Mouse (Mus musculus) gastrocnemius, postnatal 14 days (tissue): ENCODE measurements at regions not wholly inside any gene's neighbourhood (a gene's known extent, or its start where the extent isn't known, plus 50 kb on each side); places are given as distances from the start of the nearest gene placed in this dataset.
A peak's percentile ranks its signal among the peaks of the same experiment; 100 is the strongest.

Experiments
- DNase-seq: peaks from one replicate; pipeline ENCODE4 v3.0.0; 2021; ENCODE audit warnings: mixed read lengths
- intact Hi-C: fragments of 180-260 bp; cut with DNase I; formaldehyde crosslinking; loops from one replicate; pipeline ENCODE4 v1.15.1; 2025; ENCODE audit warnings: low total_unique reads

DNA sequence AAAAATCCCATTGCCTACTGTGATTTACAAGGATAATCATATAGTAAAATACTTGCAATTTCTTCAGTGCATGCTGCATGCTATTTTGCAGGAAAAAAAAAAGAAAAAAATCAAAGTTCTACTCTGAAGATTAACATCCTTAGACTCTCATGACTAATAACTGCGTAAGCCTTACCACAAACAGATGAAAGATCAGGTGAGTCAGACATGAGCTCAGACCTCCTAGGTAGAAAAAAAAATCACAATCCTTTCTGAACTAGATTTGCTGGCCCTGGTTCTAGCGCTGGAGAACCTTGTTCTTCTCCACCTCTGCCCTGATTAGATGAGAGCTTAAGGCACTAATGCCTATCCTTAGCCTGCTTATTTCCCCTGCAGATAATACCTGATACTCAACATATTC lies 96.1 kb upstream of the Snap25 start:
- no peak for DNase-seq
- intact Hi-C loops, result no loop called here

DNA sequence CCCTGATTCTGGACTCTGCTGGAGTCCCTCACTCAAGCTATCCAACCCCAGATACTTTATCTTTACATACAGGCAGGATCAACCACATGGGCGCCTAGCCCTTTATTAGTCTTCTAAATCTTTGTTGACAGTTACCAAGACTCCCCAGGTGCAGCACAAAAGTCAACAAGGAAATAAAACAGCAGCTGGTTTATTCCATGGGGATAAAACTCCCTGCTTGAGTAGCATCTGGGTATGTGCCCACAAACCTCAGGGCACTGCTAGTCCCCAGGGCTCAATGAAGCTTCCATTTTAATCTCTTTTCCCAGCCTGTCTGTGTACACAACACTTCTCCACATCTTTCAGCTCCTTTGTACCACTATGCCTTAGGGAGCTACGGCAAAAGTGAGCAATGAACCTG lies 95.1 kb upstream of the Snap25 start:
- DNase-seq, result no peak
- intact Hi-C loops, result no loop called here

DNA sequence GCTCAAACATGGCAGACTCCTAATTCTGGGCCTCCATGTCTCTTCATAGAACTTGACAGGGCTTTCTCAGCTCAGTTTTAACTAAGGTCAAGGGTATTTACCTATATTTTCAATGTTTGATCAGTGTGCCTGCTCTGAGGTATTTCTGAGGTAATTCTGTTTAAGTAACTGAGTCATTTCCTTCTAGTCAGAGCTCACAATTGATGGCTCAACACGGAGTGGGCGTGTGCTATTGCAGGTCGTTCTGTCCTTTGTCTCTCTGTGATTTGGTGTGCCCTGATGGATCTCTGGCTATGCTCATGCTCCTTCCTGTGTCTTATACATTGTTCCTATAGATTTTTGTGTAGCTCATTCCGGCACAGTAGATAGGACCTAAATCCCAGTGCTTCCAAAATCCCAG lies 92.9 kb upstream of the Snap25 start:
- no peak for DNase-seq
- intact Hi-C loops, result no loop called here

GRCm38 (mm10) chr2:136620969-136621368 lies 92.3 kb upstream of the Snap25 start:
- intact Hi-C loops, result no loop called here
- no peak for DNase-seq

DNA sequence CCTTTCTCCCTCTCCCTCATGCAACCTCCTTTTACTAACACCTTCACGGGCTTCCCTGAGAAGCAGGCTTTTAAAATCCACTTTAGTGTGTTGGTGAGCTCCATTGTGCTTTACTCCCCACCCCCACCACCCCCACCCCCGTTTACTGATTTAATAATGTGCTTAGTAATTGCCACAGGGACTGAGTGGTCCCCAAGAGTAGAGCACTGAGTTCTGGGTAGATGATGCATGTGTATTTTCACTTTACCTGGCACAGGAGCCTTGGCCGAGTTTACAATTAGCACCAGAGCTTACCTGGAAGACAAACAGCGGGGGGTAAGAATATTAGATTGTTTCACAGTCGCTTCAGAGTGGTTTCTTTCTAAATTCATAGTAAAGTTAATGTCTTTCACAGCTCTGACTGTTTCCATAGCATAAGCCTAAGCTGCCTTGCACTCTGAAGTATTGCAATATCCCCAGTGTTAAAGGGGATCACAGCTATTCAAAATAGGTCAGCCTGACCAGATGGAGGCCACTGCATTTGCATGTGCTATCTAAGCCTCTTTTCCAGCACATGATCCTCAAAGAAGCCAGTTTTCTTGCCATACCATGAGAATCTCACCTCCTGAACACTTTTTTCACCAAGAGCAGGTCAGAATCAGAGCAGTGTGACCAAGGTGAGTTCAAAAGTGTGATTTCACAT lies 89.3 kb upstream of the Snap25 start:
- DNase-seq, result no peak
- intact Hi-C loops, result no loop called here

GRCm38 (mm10) chr2:136624490-136624850 lies 88.8 kb upstream of the Snap25 start:
- intact Hi-C loops, result no loop called here

DNA sequence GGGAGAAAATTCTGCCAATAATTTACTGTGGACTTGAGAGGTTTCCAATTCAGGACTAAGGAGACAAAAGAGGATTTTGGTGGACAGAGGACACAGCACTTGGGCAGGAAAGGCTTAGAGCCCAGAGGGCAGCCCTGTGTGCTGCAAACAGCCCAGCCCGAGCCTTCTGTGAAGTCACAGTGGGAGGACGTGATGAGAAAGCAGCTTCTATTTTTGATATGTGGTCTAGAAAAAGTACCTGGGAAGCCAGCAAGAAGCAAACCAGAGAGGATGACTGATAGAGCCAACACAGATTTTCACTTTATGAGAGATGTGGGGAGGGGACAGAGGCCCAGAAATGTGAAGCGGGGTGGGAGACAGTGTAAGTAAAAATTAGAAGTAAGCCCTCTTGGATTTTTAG lies 66.3 kb upstream of the Snap25 start:
- DNase-seq, result no peak
- intact Hi-C loops, result no loop called here

More at GRCm38 (mm10) chr2:136624490-136624850, 88.8 kb upstream of the Snap25 start:
- no peak for DNase-seq

DNA sequence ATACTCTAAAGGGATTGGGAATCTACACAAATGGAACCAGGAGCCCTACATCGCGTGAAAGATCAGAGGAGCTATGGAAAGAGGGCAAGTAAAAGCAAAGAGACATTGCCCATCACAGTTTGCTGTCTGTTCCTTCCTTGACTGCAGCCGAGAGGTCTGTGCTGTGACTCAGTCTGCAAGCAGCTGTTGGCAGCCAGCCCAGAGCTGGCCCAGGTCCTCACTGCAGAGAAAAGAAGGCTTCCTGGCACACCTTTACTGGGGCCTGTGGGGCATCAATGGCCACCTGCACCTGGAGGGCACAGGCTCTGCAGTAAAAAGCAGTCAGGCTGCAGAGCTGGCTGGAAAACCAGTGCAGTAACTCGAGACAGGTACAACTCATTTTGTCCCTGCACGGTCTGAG lies 64.6 kb upstream of the Snap25 start:
- intact Hi-C loops, result no loop called here
- DNase-seq, result peak; percentile 12

DNA sequence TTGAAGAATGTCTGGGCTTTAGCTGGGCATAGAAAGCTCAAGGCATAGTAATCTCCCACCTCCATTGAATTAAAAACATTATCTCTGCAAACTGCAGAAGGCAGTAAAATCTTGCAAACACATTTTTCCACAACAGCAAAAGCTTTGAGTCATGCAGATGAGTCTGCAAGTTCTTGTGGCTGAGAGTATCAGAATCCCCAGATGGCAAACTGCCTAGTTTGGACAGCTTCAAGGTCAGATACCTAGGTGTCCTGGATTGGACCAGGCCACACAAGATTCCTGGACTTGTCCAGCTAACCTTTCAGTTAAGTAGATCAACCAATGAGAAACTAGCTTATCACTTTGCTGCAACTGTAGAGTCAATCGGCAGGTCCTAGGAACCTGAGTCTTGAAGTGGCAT lies 62.5 kb upstream of the Snap25 start:
- intact Hi-C loops, result no loop called here
- no peak for DNase-seq

- no peak for DNase-seq
- intact Hi-C loops, result no loop called here
These were observed 60.8 kb upstream of the Snap25 start for GRCm38 (mm10) chr2:136652206-136653003.
